In genomic region chr6:21482714-21483113, GRCm38 (mm10) we compare ENCODE assay signal across 19 mouse cellular contexts.
"Had no signal": no experiment of that assay in that cellular context is flagged by ENCODE, and none has a peak within 500 bp of the region (broad histone marks: within the 10 kb centered on the region; RNA-seq: fewer than 3 reads in every experiment).

No protein-coding gene starts in this region.

- ATAC-seq: midbrain, embryonic 16.5 days had no signal

- H3K4me1 ChIP-seq: midbrain, embryonic 10.5 days; midbrain, embryonic 12.5 days; neural tube, embryonic 13.5 days; neural tube, embryonic 15.5 days had no signal

- H3K4me2 ChIP-seq: lung, embryonic 14.5 days; midbrain, embryonic 12.5 days; neural tube, embryonic 13.5 days; neural tube, embryonic 15.5 days had no signal

- H3K4me3 ChIP-seq: midbrain, embryonic 10.5 days; midbrain, embryonic 12.5 days; myocyte; neural tube, embryonic 13.5 days; neural tube, embryonic 15.5 days had no signal

- H3K27me3 ChIP-seq: midbrain, embryonic 12.5 days; neural tube, embryonic 13.5 days; neural tube, embryonic 15.5 days had no signal

- H3K9ac ChIP-seq: lung, embryonic 14.5 days; midbrain, embryonic 12.5 days; neural tube, embryonic 13.5 days; neural tube, embryonic 15.5 days had no signal

- DNase-seq: lung, adult 18-20 months; lung, embryonic 14.5 days; lung, postnatal 10 days; lung, postnatal 4 days; midbrain, embryonic 14.5 days; retina, postnatal 1 day; right cerebral cortex, adult 18-20 months; right cerebral cortex, postnatal 25 days; right cerebral cortex, postnatal 4 days; spleen, adult 18-20 months; thymus, adult 18-20 months; thymus, postnatal 14 days; thymus, postnatal 36 days had no signal

- H3K27ac ChIP-seq: midbrain, embryonic 10.5 days; midbrain, embryonic 12.5 days; neural tube, embryonic 13.5 days; neural tube, embryonic 15.5 days had no signal

- H3K9me3 ChIP-seq: midbrain, embryonic 10.5 days; midbrain, embryonic 12.5 days; neural tube, embryonic 13.5 days; neural tube, embryonic 15.5 days had no signal

- H3K36me3 ChIP-seq: midbrain, embryonic 10.5 days; midbrain, embryonic 12.5 days; neural tube, embryonic 13.5 days; neural tube, embryonic 15.5 days had no signal
